ENCODE assay signal across 9 mouse cellular contexts in the genomic region with DNA sequence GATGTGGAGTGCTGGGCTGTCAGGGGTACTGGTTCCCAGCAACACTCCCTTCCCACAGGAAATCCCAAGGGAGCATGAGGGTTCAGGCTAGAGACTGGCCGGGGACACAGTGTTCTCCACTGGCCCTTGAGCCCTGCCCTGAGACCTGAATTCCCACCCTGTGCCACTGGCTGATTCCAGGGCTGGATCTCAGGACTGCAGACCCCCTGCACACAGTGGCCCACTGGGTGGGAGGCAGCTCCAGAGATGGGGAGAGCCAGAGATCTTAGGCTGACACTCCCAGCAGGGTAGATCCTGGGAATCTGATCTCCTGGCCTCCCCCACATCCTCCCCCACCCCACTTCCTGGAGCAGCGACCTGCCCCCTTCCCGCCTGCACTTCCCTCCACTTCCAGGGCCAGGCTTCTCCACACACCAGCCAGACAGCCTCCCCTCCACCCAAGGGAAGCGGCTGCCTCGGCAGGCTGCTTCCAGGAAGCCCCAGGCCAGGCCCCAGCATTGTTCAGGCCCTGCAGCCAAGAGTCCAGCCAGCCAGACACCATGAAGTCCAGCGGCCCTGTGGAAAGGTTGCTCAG. TPM values are rescaled to one million over a fixed set of nuclear protein-coding genes. Genes with fewer than 3 reads are reported as not detected.
DNase-seq lines count a peak whose midpoint lies in the region; ATAC-seq lines count a peak whose summit lies in the region.
"Had no signal": no experiment of that assay in that cellular context is flagged by ENCODE, and none has a peak within 500 bp of the region (broad histone marks: within the 10 kb centered on the region; RNA-seq: fewer than 3 reads in every experiment).

No protein-coding gene starts in this region.

- H3K9ac ChIP-seq in intestine, embryonic 16.5 days (ENCODE audit: low read depth, low read length): peak overlapping the region; percentile 80
- H3K9ac ChIP-seq in liver, embryonic 15.5 days: no peak overlapping the region; the same call in 1 of the 2 replicates
- H3K9ac ChIP-seq in neural tube, embryonic 15.5 days (replicated peaks): peak overlapping the region; percentile 31

- intact Hi-C loops in gastrocnemius, postnatal 36 days (cut with DNase I): no loop called here

- no peaks in the 10 kb centered on the region for H3K9me3 ChIP-seq in intestine, embryonic 16.5 days (ENCODE audit: control insufficient read depth, low read length)
- H3K9me3 ChIP-seq in liver, embryonic 15.5 days (replicated peaks): no peaks in the 10 kb centered on the region
- no peaks in the 10 kb centered on the region for H3K9me3 ChIP-seq in neural tube, embryonic 15.5 days (replicated peaks)

- 0 out of 2 replicates have a peak, but pooled peaks cover 4% of the 10 kb centered on the region for H3K36me3 ChIP-seq in intestine, embryonic 16.5 days (ENCODE audit: control insufficient read depth, insufficient read depth, low read length)
- H3K36me3 ChIP-seq in liver, embryonic 15.5 days (replicated peaks): peaks cover 7% of the 10 kb centered on the region
- H3K36me3 ChIP-seq in neural tube, embryonic 15.5 days: peaks cover 5% of the 10 kb centered on the region; the same call in 1 of the 2 replicates

- no peaks in the 10 kb centered on the region; the same call in 1 of the 2 replicates for H3K27me3 ChIP-seq in intestine, embryonic 16.5 days (replicated peaks; ENCODE audit: control insufficient read depth, insufficient read depth, low read length)
- H3K27me3 ChIP-seq in liver, embryonic 15.5 days: peaks cover 84% of the 10 kb centered on the region
- peaks cover 37% of the 10 kb centered on the region for H3K27me3 ChIP-seq in neural tube, embryonic 15.5 days (replicated peaks)

- H3K4me1 ChIP-seq in intestine, embryonic 16.5 days (ENCODE audit: control insufficient read depth, insufficient read depth, low read length): peaks cover 77% of the 10 kb centered on the region
- H3K4me1 ChIP-seq in liver, embryonic 15.5 days (replicated peaks): peaks cover 68% of the 10 kb centered on the region
- H3K4me1 ChIP-seq in neural tube, embryonic 15.5 days: peaks cover 91% of the 10 kb centered on the region

- H3K4me2 ChIP-seq in intestine, embryonic 16.5 days (ENCODE audit: low read depth, low read length): peak overlapping the region; percentile 96
- peak overlapping the region; percentile 30 for H3K4me2 ChIP-seq in liver, embryonic 15.5 days
- H3K4me2 ChIP-seq in neural tube, embryonic 15.5 days: peak overlapping the region; percentile 86

- DNase-seq in 3134 (ENCODE audit: extremely low read depth, insufficient read length, low spot score): peak; percentile 80
- DNase-seq in adrenal gland, postnatal 14 days: peak; percentile 82
- peak; percentile 73 to 76 for DNase-seq in gastrocnemius, postnatal 36 days
- no peak for DNase-seq in thymus, postnatal 36 days
- DNase-seq in right cerebral cortex, adult 2 months (ENCODE audit: low spot score in 2 of 2): no peak

- 0 out of 2 replicates have a peak, but pooled peaks have one; percentile 2 for ATAC-seq in intestine, embryonic 16.5 days
- no peak for ATAC-seq in liver, embryonic 15.5 days (ENCODE audit: insufficient read depth)
- no peak for ATAC-seq in neural tube, embryonic 15.5 days (ENCODE audit: low FRiP score)

- 14% methylated on average over 6 of the region's 6 CpGs for WGBS in intestine, embryonic 16.5 days
- 43% methylated on average over 6 of the region's 6 CpGs for WGBS in liver, embryonic 15.5 days (ENCODE audit: insufficient replicate concordance)
- WGBS in neural tube, embryonic 15.5 days: 21% methylated on average over 6 of the region's 6 CpGs

- H3K4me3 ChIP-seq in intestine, embryonic 16.5 days (ENCODE audit: low read length): peak overlapping the region; percentile 69
- H3K4me3 ChIP-seq in liver, embryonic 15.5 days (replicated peaks): peak overlapping the region; percentile 32
- H3K4me3 ChIP-seq in neural tube, embryonic 15.5 days (replicated peaks): peak overlapping the region; percentile 32

- H3K27ac ChIP-seq in intestine, embryonic 16.5 days (ENCODE audit: low read length): peak overlapping the region; percentile 96
- peak overlapping the region; percentile 64 for H3K27ac ChIP-seq in liver, embryonic 15.5 days (replicated peaks)
- H3K27ac ChIP-seq in neural tube, embryonic 15.5 days (replicated peaks): peak overlapping the region; percentile 81
- H3K27ac ChIP-seq: macrophage had no signal

RNA-seq across cellular contexts. Expression of a gene that starts 2.4 kb away (rescaled TPM):
- 83.0 and 121 TPM in 2 replicates for total RNA-seq in adrenal gland, postnatal 14 days (2021)
- 10 to 100 TPM; 34.7 to 36.0 TPM for total RNA-seq in gastrocnemius, postnatal 36 days (2021)
- polyA plus RNA-seq in intestine, embryonic 16.5 days (2015; fragmentation: Nextera tagmentation; extraction: Ambion mirVana): 26.4 and 28.6 TPM in 2 replicates
- 4.7 and 5.4 TPM in 2 replicates for polyA plus RNA-seq in liver, embryonic 15.5 days (2015; fragmentation: Nextera tagmentation; extraction: Ambion mirVana)
- polyA plus RNA-seq in neural tube, embryonic 15.5 days (2015; fragmentation: Nextera tagmentation; extraction: Ambion mirVana): 9.8 and 13.7 TPM in 2 replicates

RNA-seq across cellular contexts. Expression of a gene that starts 29.1 kb away (rescaled TPM):
- total RNA-seq in adrenal gland, postnatal 14 days (2021): 224 and 250 TPM in 2 replicates
- 100 to 1,000 TPM; 148 to 169 TPM for total RNA-seq in gastrocnemius, postnatal 36 days (2021)
- 112 and 117 TPM in 2 replicates for polyA plus RNA-seq in intestine, embryonic 16.5 days (2015; fragmentation: Nextera tagmentation; extraction: Ambion mirVana)
- 43.5 and 48.3 TPM in 2 replicates for polyA plus RNA-seq in liver, embryonic 15.5 days (2015; fragmentation: Nextera tagmentation; extraction: Ambion mirVana)
- 72.6 and 87.1 TPM in 2 replicates for polyA plus RNA-seq in neural tube, embryonic 15.5 days (2015; fragmentation: Nextera tagmentation; extraction: Ambion mirVana)

RNA-seq across cellular contexts. Expression of a gene that starts 33.4 kb away (rescaled TPM):
- 23.3 and 30.8 TPM in 2 replicates for total RNA-seq in adrenal gland, postnatal 14 days (2021)
- 1 to 10 TPM; 6.0 to 6.2 TPM for total RNA-seq in gastrocnemius, postnatal 36 days (2021)
- 27.5 and 28.0 TPM in 2 replicates for polyA plus RNA-seq in intestine, embryonic 16.5 days (2015; fragmentation: Nextera tagmentation; extraction: Ambion mirVana)
- 12.9 and 14.6 TPM in 2 replicates for polyA plus RNA-seq in liver, embryonic 15.5 days (2015; fragmentation: Nextera tagmentation; extraction: Ambion mirVana)
- polyA plus RNA-seq in neural tube, embryonic 15.5 days (2015; fragmentation: Nextera tagmentation; extraction: Ambion mirVana): 83.6 and 96.0 TPM in 2 replicates

RNA-seq across cellular contexts. Expression of a gene that starts 41.5 kb away (rescaled TPM):
- total RNA-seq in adrenal gland, postnatal 14 days (2021): 45.7 and 48.0 TPM in 2 replicates
- 10 to 100 TPM; 42.6 TPM for total RNA-seq in gastrocnemius, postnatal 36 days (2021)
- polyA plus RNA-seq in intestine, embryonic 16.5 days (2015; fragmentation: Nextera tagmentation; extraction: Ambion mirVana): 11.8 and 11.9 TPM in 2 replicates
- 1.8 and 1.9 TPM in 2 replicates for polyA plus RNA-seq in liver, embryonic 15.5 days (2015; fragmentation: Nextera tagmentation; extraction: Ambion mirVana)
- polyA plus RNA-seq in neural tube, embryonic 15.5 days (2015; fragmentation: Nextera tagmentation; extraction: Ambion mirVana): 3.2 and 3.5 TPM in 2 replicates
- polyA plus RNA-seq: macrophage had no signal

RNA-seq across cellular contexts. Expression of a gene that starts 47.7 kb away (rescaled TPM):
- total RNA-seq in adrenal gland, postnatal 14 days (2021): 0.26 and 4.7 TPM in 2 replicates
- total RNA-seq in gastrocnemius, postnatal 36 days (2021): under 1 TPM in 1 of 2 experiments, not detected in 1; 0.15 TPM
- polyA plus RNA-seq in intestine, embryonic 16.5 days (2015; fragmentation: Nextera tagmentation; extraction: Ambion mirVana): 25.0 and 31.2 TPM in 2 replicates
- polyA plus RNA-seq in liver, embryonic 15.5 days (2015; fragmentation: Nextera tagmentation; extraction: Ambion mirVana): 33.1 and 34.7 TPM in 2 replicates
- 0.06 and 0.68 TPM in 2 replicates for polyA plus RNA-seq in neural tube, embryonic 15.5 days (2015; fragmentation: Nextera tagmentation; extraction: Ambion mirVana)

Comparison
In these comparisons a context has a peak if more than half of its experiments do, and no peak if none do; other contexts are left out.
1. DNase-seq: peak in 3134 (single experiment), adrenal gland, postnatal 14 days (single experiment) and gastrocnemius, postnatal 36 days (2 of 2); none in thymus, postnatal 36 days (0 of 2) and right cerebral cortex, adult 2 months (0 of 2).
2. H3K4me2 ChIP-seq: peak in every context shown above with its lines; median percentile 96 in intestine, embryonic 16.5 days; 86 in neural tube, embryonic 15.5 days; 30 in liver, embryonic 15.5 days.
3. Peak in every context shown above with its lines, with median percentiles within 50 percentile points of each other: H3K27ac ChIP-seq and H3K4me3 ChIP-seq.